Mouse (Mus musculus): ENCODE data around the gene Adra1d. TPM values are rescaled to one million over a fixed set of nuclear protein-coding genes. Genes with fewer than 3 reads are reported as not detected.

Adra1d gene
- total and polyA plus RNA-seq, 3 experiments, result 4.9 to 6.3 (median 5.4) TPM

DNA sequence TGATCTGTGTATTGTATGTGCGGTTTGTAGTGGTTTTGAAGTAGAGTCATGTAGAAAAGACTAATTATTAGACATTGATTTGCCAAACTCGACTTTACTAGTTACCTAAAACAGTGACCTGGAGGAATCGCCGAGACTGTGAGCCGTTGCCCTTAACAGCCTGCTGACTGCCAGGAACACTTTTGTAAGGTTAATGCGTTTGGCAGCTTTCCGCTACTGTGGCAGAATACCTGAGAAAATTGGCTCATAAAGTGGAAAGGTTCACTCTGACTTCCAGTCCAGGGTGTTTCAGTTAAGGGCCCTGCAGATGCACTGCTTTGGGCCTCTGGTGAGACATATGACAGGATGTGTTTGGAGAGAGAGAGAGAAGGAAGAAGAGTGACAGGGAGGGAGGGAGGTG lies 30.8 kb downstream of the Adra1d start:
- H3K27me3 ChIP-seq (ENCODE audit: control insufficient read depth, insufficient read depth, low read length), result no peaks in the 10 kb centered on the region
- no peak overlapping the region for H3K27ac ChIP-seq
- no peak for DNase-seq
- H3K79me2 ChIP-seq (replicated peaks; ENCODE audit: control insufficient read depth, insufficient read depth, low read length), result no peaks in the 10 kb centered on the region
- WGBS, result 82% methylated on average over 7 of the region's 7 CpGs
- H3K36me3 ChIP-seq (ENCODE audit: control insufficient read depth, insufficient read depth, low read length), result no peaks in the 10 kb centered on the region
- intact Hi-C loops (cut with DNase I), result no loop called here
- peaks cover 2% of the 10 kb centered on the region for H3K4me1 ChIP-seq (ENCODE audit: control insufficient read depth, insufficient read depth, low read length)
- TF ChIP-seq POLR2A (IDR thresholded peaks at IDR 0.05; ENCODE audit: insufficient read depth, low read depth, low read length), result no peak
- no peak for TF ChIP-seq EP300 (IDR thresholded peaks at IDR 0.05; ENCODE audit: insufficient read depth, low read depth, low read length)
- no peak for TF ChIP-seq CTCF (IDR thresholded peaks at IDR 0.05)
- H3K4me3 ChIP-seq, result no peak overlapping the region
- H3K9ac ChIP-seq (ENCODE audit: low read depth, low read length), result no peak overlapping the region

DNA sequence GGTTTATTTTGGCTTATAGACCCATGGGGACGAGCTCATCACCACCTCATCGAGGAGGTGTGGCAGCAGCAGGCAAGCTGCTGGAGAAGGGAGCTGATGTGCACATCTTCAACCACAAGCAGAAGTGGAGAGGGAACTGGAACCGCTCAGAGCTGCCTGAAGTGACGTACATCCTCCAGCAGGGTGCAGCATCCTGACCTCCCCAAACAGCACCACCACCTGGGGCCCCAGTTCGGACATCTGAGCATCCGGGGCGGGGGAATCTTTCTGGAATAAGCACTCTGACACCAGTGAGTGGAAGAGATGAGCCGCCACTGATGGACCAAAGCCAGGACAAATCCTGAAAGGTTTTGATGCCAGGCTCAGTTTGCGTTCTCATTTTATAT lies 31.5 kb downstream of the Adra1d start:
- Histone ChIP-seq H3K4me3 (no peak overlapping the region), H3K27me3 (ENCODE audit: control insufficient read depth, insufficient read depth, low read length) (no peaks in the 10 kb centered on the region), H3K27ac (no peak overlapping the region), H3K79me2 (replicated peaks; ENCODE audit: control insufficient read depth, insufficient read depth, low read length) (no peaks in the 10 kb centered on the region), H3K36me3 (ENCODE audit: control insufficient read depth, insufficient read depth, low read length) (no peaks in the 10 kb centered on the region), H3K9ac (ENCODE audit: low read depth, low read length) (no peak overlapping the region), H3K4me1 (ENCODE audit: control insufficient read depth, insufficient read depth, low read length) (peaks cover 2% of the 10 kb centered on the region)
- intact Hi-C loops (cut with DNase I), result loop anchor here (1.0 kb wide), 1 partner anchor 107 kb away; no protein-coding TSS in a partner anchor
- WGBS, result 17% methylated on average over 9 of the region's 9 CpGs
- no peak for TF ChIP-seq POLR2A (IDR thresholded peaks at IDR 0.05; ENCODE audit: insufficient read depth, low read depth, low read length)
- TF ChIP-seq EP300 (IDR thresholded peaks at IDR 0.05; ENCODE audit: insufficient read depth, low read depth, low read length), result 0 out of 2 replicates have a peak, but pooled peaks have one; percentile 11
- peak; percentile 76 for TF ChIP-seq CTCF (IDR thresholded peaks at IDR 0.05)
- DNase-seq, result peak; percentile 52 to 55

- Histone ChIP-seq H3K36me3 (ENCODE audit: control insufficient read depth, insufficient read depth, low read length) (no peaks in the 10 kb centered on the region), H3K9ac (ENCODE audit: low read depth, low read length) (no peak overlapping the region), H3K4me1 (ENCODE audit: control insufficient read depth, insufficient read depth, low read length) (peaks cover 2% of the 10 kb centered on the region), H3K27me3 (ENCODE audit: control insufficient read depth, insufficient read depth, low read length) (no peaks in the 10 kb centered on the region), H3K27ac (no peak overlapping the region), H3K79me2 (replicated peaks; ENCODE audit: control insufficient read depth, insufficient read depth, low read length) (no peaks in the 10 kb centered on the region), H3K4me3 (no peak overlapping the region)
- intact Hi-C loops (cut with DNase I), result loop anchor here (1.0 to 2.0 kb wide), 2 partner anchors 19 to 107 kb away; no protein-coding TSS in a partner anchor
- DNase-seq, result peak; percentile 51 to 66
- WGBS, result 31% methylated on average over 11 of the region's 11 CpGs
- TF ChIP-seq EP300 (IDR thresholded peaks at IDR 0.05; ENCODE audit: insufficient read depth, low read depth, low read length) (peak; percentile 81; the same call in 1 of the 2 replicates), CTCF (IDR thresholded peaks at IDR 0.05) (peak; percentile 79), POLR2A (IDR thresholded peaks at IDR 0.05; ENCODE audit: insufficient read depth, low read depth, low read length) (no peak)
Observed at GRCm38 (mm10) chr2:131529898-131530622, 32.0 kb downstream of the Adra1d start.

- H3K4me1 ChIP-seq (ENCODE audit: control insufficient read depth, insufficient read depth, low read length), result peaks cover 2% of the 10 kb centered on the region
- TF ChIP-seq CTCF (IDR thresholded peaks at IDR 0.05), result peak; percentile 72
- TF ChIP-seq POLR2A (IDR thresholded peaks at IDR 0.05; ENCODE audit: insufficient read depth, low read depth, low read length), result no peak
- peak; percentile 25; the same call in 1 of the 2 replicates for TF ChIP-seq EP300 (IDR thresholded peaks at IDR 0.05; ENCODE audit: insufficient read depth, low read depth, low read length)
- no peak overlapping the region for H3K9ac ChIP-seq (ENCODE audit: low read depth, low read length)
- WGBS, result 49% methylated on average over 3 of the region's 3 CpGs
- no peak overlapping the region for H3K4me3 ChIP-seq
- no peak overlapping the region for H3K27ac ChIP-seq
- DNase-seq, result no peak
- H3K36me3 ChIP-seq (ENCODE audit: control insufficient read depth, insufficient read depth, low read length), result no peaks in the 10 kb centered on the region
- intact Hi-C loops (cut with DNase I), result no loop called here
- H3K27me3 ChIP-seq (ENCODE audit: control insufficient read depth, insufficient read depth, low read length), result no peaks in the 10 kb centered on the region
- no peaks in the 10 kb centered on the region for H3K79me2 ChIP-seq (replicated peaks; ENCODE audit: control insufficient read depth, insufficient read depth, low read length)
Observed at GRCm38 (mm10) chr2:131527061-131527460, 35.0 kb downstream of the Adra1d start.

GRCm38 (mm10) chr2:131520743-131521142 lies 41.3 kb downstream of the Adra1d start:
- H3K27ac ChIP-seq, result no peak overlapping the region
- H3K27me3 ChIP-seq (ENCODE audit: control insufficient read depth, insufficient read depth, low read length), result no peaks in the 10 kb centered on the region
- H3K4me1 ChIP-seq (ENCODE audit: control insufficient read depth, insufficient read depth, low read length), result no peaks in the 10 kb centered on the region
- TF ChIP-seq POLR2A (IDR thresholded peaks at IDR 0.05; ENCODE audit: insufficient read depth, low read depth, low read length) (no peak), EP300 (IDR thresholded peaks at IDR 0.05; ENCODE audit: insufficient read depth, low read depth, low read length) (no peak), CTCF (IDR thresholded peaks at IDR 0.05) (no peak)
- WGBS, result 98% methylated on average over 19 of the region's 19 CpGs
- no peak for DNase-seq
- no peaks in the 10 kb centered on the region for H3K36me3 ChIP-seq (ENCODE audit: control insufficient read depth, insufficient read depth, low read length)
- H3K4me3 ChIP-seq, result no peak overlapping the region
- H3K79me2 ChIP-seq (replicated peaks; ENCODE audit: control insufficient read depth, insufficient read depth, low read length), result no peaks in the 10 kb centered on the region; the same call in 1 of the 2 replicates
- intact Hi-C loops (cut with DNase I), result no loop called here
- H3K9ac ChIP-seq (ENCODE audit: low read depth, low read length), result no peak overlapping the region

DNA sequence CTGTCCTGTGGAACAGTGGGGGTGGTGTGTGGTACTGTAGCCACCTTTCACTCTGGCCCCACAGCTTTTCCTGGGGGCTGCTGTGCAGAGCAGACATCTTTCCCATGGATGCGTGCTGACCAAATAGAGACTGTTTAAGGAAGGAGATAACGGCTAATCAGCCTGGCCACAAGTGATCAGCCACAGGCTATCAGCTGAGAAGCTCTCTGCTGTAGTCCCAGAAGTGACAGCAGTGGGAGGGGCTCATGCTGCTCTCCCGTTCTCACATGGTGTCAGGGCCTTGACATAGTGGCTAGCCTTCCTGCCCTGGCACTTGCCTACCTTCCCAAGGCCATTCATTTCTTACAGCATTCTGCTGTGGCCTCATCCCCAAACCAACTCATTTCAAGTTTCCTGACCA lies 43.3 kb downstream of the Adra1d start:
- no peak overlapping the region for H3K27ac ChIP-seq
- no peaks in the 10 kb centered on the region for H3K36me3 ChIP-seq (ENCODE audit: control insufficient read depth, insufficient read depth, low read length)
- no peak overlapping the region for H3K9ac ChIP-seq (ENCODE audit: low read depth, low read length)
- 22% methylated on average over 3 of the region's 3 CpGs for WGBS
- no peak for DNase-seq
- intact Hi-C loops (cut with DNase I), result no loop called here
- H3K4me1 ChIP-seq (ENCODE audit: control insufficient read depth, insufficient read depth, low read length), result peaks cover under 1% of the 10 kb centered on the region; the same call in 1 of the 2 replicates
- no peak overlapping the region for H3K4me3 ChIP-seq
- H3K79me2 ChIP-seq (replicated peaks; ENCODE audit: control insufficient read depth, insufficient read depth, low read length), result no peaks in the 10 kb centered on the region; the same call in 1 of the 2 replicates
- no peaks in the 10 kb centered on the region for H3K27me3 ChIP-seq (ENCODE audit: control insufficient read depth, insufficient read depth, low read length)
- no peak for TF ChIP-seq CTCF (IDR thresholded peaks at IDR 0.05)
- no peak for TF ChIP-seq EP300 (IDR thresholded peaks at IDR 0.05; ENCODE audit: insufficient read depth, low read depth, low read length)
- TF ChIP-seq POLR2A (IDR thresholded peaks at IDR 0.05; ENCODE audit: insufficient read depth, low read depth, low read length), result no peak
